Comparison of ENCODE assay signal across 23 mouse cellular contexts in the genomic region with DNA sequence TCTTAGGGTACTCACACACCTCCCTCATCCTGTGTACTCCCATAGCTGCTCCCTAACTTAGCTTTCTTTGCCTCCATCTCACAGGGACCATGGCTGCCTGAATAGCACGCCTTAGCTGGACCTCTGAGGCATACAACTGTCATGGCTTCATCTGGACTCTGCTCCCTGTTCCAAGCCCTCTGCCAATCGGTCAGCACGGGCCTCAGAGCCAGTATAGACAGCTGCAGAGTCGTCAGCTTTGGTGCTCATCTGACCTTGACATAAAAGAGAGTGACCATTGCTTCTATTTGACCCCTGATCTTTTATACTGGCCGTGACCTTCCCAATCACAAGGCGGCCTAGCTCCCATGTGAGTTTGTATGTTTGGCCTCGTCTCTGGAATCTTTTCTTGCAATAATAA. TPM values are rescaled to one million over a fixed set of nuclear protein-coding genes. Genes with fewer than 3 reads are reported as not detected.
A peak's percentile ranks its signal among the peaks of the same experiment; 100 is the strongest.
DNase-seq lines count a peak whose midpoint lies in the region; ATAC-seq and TF ChIP-seq lines count a peak whose summit lies in the region.
"Had no signal": no experiment of that assay in that cellular context is flagged by ENCODE, and none has a peak within 500 bp of the region (broad histone marks: within the 10 kb centered on the region; RNA-seq: fewer than 3 reads in every experiment).

No protein-coding gene starts in this region.

- H3K9me3 ChIP-seq in heart, embryonic 10.5 days = no peaks in the 10 kb centered on the region
- no peaks in the 10 kb centered on the region for H3K9me3 ChIP-seq in kidney, embryonic 16.5 days (ENCODE audit: low read length)
- no peaks in the 10 kb centered on the region for H3K9me3 ChIP-seq in liver, embryonic 11.5 days (ENCODE audit: control insufficient read depth, low read length)
- no peaks in the 10 kb centered on the region for H3K9me3 ChIP-seq in stomach, postnatal 0 days (ENCODE audit: control insufficient read depth, low read length)
- H3K9me3 ChIP-seq in forebrain, embryonic 14.5 days (replicated peaks; ENCODE audit: control insufficient read depth, low read length) = no peaks in the 10 kb centered on the region
- H3K9me3 ChIP-seq: embryonic facial prominence, embryonic 12.5 days; forebrain, embryonic 15.5 days; megakaryocyte, embryonic 14.5 days; neural tube, embryonic 13.5 days had no signal

- no peak overlapping the region for H3K9ac ChIP-seq in kidney, embryonic 16.5 days (replicated peaks; ENCODE audit: low read length)
- no peak overlapping the region for H3K9ac ChIP-seq in liver, embryonic 11.5 days (ENCODE audit: low read depth, low read length)
- no peak overlapping the region for H3K9ac ChIP-seq in stomach, postnatal 0 days (ENCODE audit: low read length)
- no peak overlapping the region for H3K9ac ChIP-seq in forebrain, embryonic 14.5 days (ENCODE audit: low read length)
- H3K9ac ChIP-seq: embryonic facial prominence, embryonic 12.5 days; forebrain, embryonic 15.5 days; neural tube, embryonic 13.5 days had no signal

- H3K4me1 ChIP-seq in heart, embryonic 10.5 days = peaks cover 30% of the 10 kb centered on the region
- peaks cover 25% of the 10 kb centered on the region for H3K4me1 ChIP-seq in kidney, embryonic 16.5 days (ENCODE audit: insufficient read depth, low read length)
- peaks cover 14% of the 10 kb centered on the region for H3K4me1 ChIP-seq in liver, embryonic 11.5 days (replicated peaks; ENCODE audit: control insufficient read depth, insufficient read depth, low read length)
- H3K4me1 ChIP-seq in stomach, postnatal 0 days (replicated peaks; ENCODE audit: control insufficient read depth, insufficient read depth) = peaks cover 5% of the 10 kb centered on the region; the same call in 1 of the 2 replicates
- H3K4me1 ChIP-seq in forebrain, embryonic 14.5 days (ENCODE audit: control insufficient read depth, insufficient read depth, low read length) = no peaks in the 10 kb centered on the region

- no peaks in the 10 kb centered on the region for H3K36me3 ChIP-seq in heart, embryonic 10.5 days
- H3K36me3 ChIP-seq in kidney, embryonic 16.5 days (ENCODE audit: insufficient read depth, low read length) = no peaks in the 10 kb centered on the region
- H3K36me3 ChIP-seq in liver, embryonic 11.5 days (ENCODE audit: control insufficient read depth, insufficient read depth, low read length) = no peaks in the 10 kb centered on the region
- no peaks in the 10 kb centered on the region for H3K36me3 ChIP-seq in stomach, postnatal 0 days (ENCODE audit: control insufficient read depth, insufficient read depth, low read length)
- H3K36me3 ChIP-seq in forebrain, embryonic 14.5 days (ENCODE audit: control insufficient read depth, insufficient read depth, low read length) = no peaks in the 10 kb centered on the region
- H3K36me3 ChIP-seq: embryonic facial prominence, embryonic 12.5 days; forebrain, embryonic 15.5 days; neural tube, embryonic 13.5 days had no signal

- H3K4me2 ChIP-seq in kidney, embryonic 16.5 days (replicated peaks; ENCODE audit: low read depth, low read length) = no peak overlapping the region
- no peak overlapping the region for H3K4me2 ChIP-seq in liver, embryonic 11.5 days
- H3K4me2 ChIP-seq in stomach, postnatal 0 days (replicated peaks; ENCODE audit: low read depth) = no peak overlapping the region
- no peak overlapping the region for H3K4me2 ChIP-seq in forebrain, embryonic 14.5 days (ENCODE audit: low read length)
- H3K4me2 ChIP-seq: embryonic facial prominence, embryonic 12.5 days; forebrain, embryonic 15.5 days; neural tube, embryonic 13.5 days had no signal

- WGBS in heart, embryonic 10.5 days = 80% methylated on average over 7 of the region's 7 CpGs
- WGBS in kidney, embryonic 16.5 days = 49% methylated on average over 7 of the region's 7 CpGs
- 74% methylated on average over 7 of the region's 7 CpGs for WGBS in liver, embryonic 11.5 days
- WGBS in stomach, postnatal 0 days = 71% methylated on average over 7 of the region's 7 CpGs
- 83% methylated on average over 7 of the region's 7 CpGs for WGBS in forebrain, embryonic 14.5 days

- no peak for TF ChIP-seq EP300 in stomach, postnatal 0 days (optimal IDR thresholded peaks at IDR 0.05)

- no peak overlapping the region for H3K4me3 ChIP-seq in heart, embryonic 10.5 days
- H3K4me3 ChIP-seq in kidney, embryonic 16.5 days (ENCODE audit: low read length) = no peak overlapping the region
- H3K4me3 ChIP-seq in liver, embryonic 11.5 days (ENCODE audit: low read depth, low read length) = no peak overlapping the region
- H3K4me3 ChIP-seq in stomach, postnatal 0 days (ENCODE audit: low read depth, low read length) = no peak overlapping the region
- H3K4me3 ChIP-seq in forebrain, embryonic 14.5 days (ENCODE audit: low read depth, low read length) = no peak overlapping the region
- H3K4me3 ChIP-seq: embryonic facial prominence, embryonic 12.5 days; forebrain, embryonic 15.5 days; left cerebral cortex, adult 2 months; megakaryocyte, embryonic 14.5 days; neural tube, embryonic 13.5 days had no signal

- ATAC-seq in kidney, embryonic 16.5 days (ENCODE audit: low FRiP score, low TSS enrichment) = no peak
- peak; percentile 44 for ATAC-seq in liver, embryonic 11.5 days (replicated peaks; ENCODE audit: low FRiP score)
- ATAC-seq in stomach, postnatal 0 days (ENCODE audit: low FRiP score, low TSS enrichment) = peak; percentile 21; the same call in 1 of the 2 replicates
- ATAC-seq in forebrain, embryonic 14.5 days = no peak
- ATAC-seq: forebrain, embryonic 15.5 days; hindbrain, embryonic 16.5 days had no signal

- 0 out of 2 replicates have a peak overlapping the region, but pooled peaks have one; percentile 3 for H3K27ac ChIP-seq in heart, embryonic 10.5 days
- no peak overlapping the region for H3K27ac ChIP-seq in kidney, embryonic 16.5 days (ENCODE audit: low read length)
- H3K27ac ChIP-seq in liver, embryonic 11.5 days (ENCODE audit: low read depth, low read length) = no peak overlapping the region
- H3K27ac ChIP-seq in stomach, postnatal 0 days (replicated peaks) = no peak overlapping the region
- no peak overlapping the region for H3K27ac ChIP-seq in forebrain, embryonic 14.5 days (ENCODE audit: low read depth, low read length)
- H3K27ac ChIP-seq: embryonic facial prominence, embryonic 12.5 days; forebrain, embryonic 15.5 days; kidney, postnatal 0 days; left cerebral cortex, adult 2 months; neural tube, embryonic 13.5 days had no signal

- no peak for TF ChIP-seq CTCF in stomach, postnatal 0 days (IDR thresholded peaks at IDR 0.05; ENCODE audit: low read depth)

- H3K27me3 ChIP-seq in heart, embryonic 10.5 days (ENCODE audit: insufficient read depth, poor library complexity, severe bottlenecking) = no peaks in the 10 kb centered on the region
- H3K27me3 ChIP-seq in kidney, embryonic 16.5 days (ENCODE audit: insufficient read depth, low read length) = no peaks in the 10 kb centered on the region
- no peaks in the 10 kb centered on the region for H3K27me3 ChIP-seq in liver, embryonic 11.5 days (replicated peaks; ENCODE audit: control insufficient read depth, insufficient read depth, low read length)
- no peaks in the 10 kb centered on the region for H3K27me3 ChIP-seq in stomach, postnatal 0 days (ENCODE audit: control insufficient read depth, insufficient read depth, low read length)
- no peaks in the 10 kb centered on the region for H3K27me3 ChIP-seq in forebrain, embryonic 14.5 days (replicated peaks; ENCODE audit: control insufficient read depth, insufficient read depth, low read length)
- H3K27me3 ChIP-seq: embryonic facial prominence, embryonic 12.5 days; forebrain, embryonic 15.5 days; neural tube, embryonic 13.5 days had no signal

- no peak for DNase-seq in heart, embryonic 10.5 days (ENCODE audit: low spot score)
- DNase-seq in heart, adult 11 months = no peak
- peak; percentile 40 for DNase-seq in kidney, postnatal 14 days
- no peak for DNase-seq in liver, embryonic 11.5 days (ENCODE audit: low spot score)
- DNase-seq in stomach, postnatal 0 days (ENCODE audit: low spot score) = no peak
- no peak for DNase-seq in forebrain, embryonic 14.5 days (ENCODE audit: low spot score)
- no peak for DNase-seq in thymus, postnatal 25 days
- DNase-seq: cerebellum, adult 2 months; heart, postnatal 36 days; layer of hippocampus, adult 9-11 months; left cerebral cortex, postnatal 4 days; lung, adult 18-20 months; lung, postnatal 14 days; midbrain, embryonic 14.5 days; thymus, postnatal 36 days had no signal

RNA-seq across cellular contexts. Expression of a gene that starts 43.4 kb away (rescaled TPM):
- polyA plus RNA-seq in heart, embryonic 10.5 days (2016; fragmentation: Nextera tagmentation; extraction: Ambion mirVana) = 51.8 and 57.5 TPM in 2 replicates
- 33.6 and 36.4 TPM in 2 replicates for polyA plus RNA-seq in kidney, embryonic 16.5 days (2015; fragmentation: Nextera tagmentation; extraction: Ambion mirVana)
- polyA plus RNA-seq in liver, embryonic 11.5 days (2014; fragmentation: Nextera tagmentation; extraction: Ambion mirVana) = 20.1 and 20.4 TPM in 2 replicates
- 26.2 and 26.4 TPM in 2 replicates for polyA plus RNA-seq in stomach, postnatal 0 days (2015; fragmentation: Nextera tagmentation; extraction: Ambion mirVana)
- polyA plus RNA-seq in forebrain, embryonic 14.5 days (2014; fragmentation: Nextera tagmentation; extraction: Ambion mirVana) = 26.6 and 27.1 TPM in 2 replicates

Comparison
In these comparisons a context has a peak if more than half of its experiments do, and no peak if none do; other contexts are left out.
1. ATAC-seq: peak in liver, embryonic 11.5 days (single experiment) and stomach, postnatal 0 days (single experiment); none in kidney, embryonic 16.5 days (single experiment) and forebrain, embryonic 14.5 days (single experiment).